Mouse (Mus musculus): Measurements from ENCODE around the gene Dyrk1a.

- TF ChIP-seq POLR2A (IDR thresholded peaks at IDR 0.05; ENCODE audit: insufficient read length, low read depth) (no peak), CEBPB (IDR thresholded peaks at IDR 0.05; ENCODE audit: insufficient read depth, poor library complexity, severe bottlenecking) (no peak), REST (IDR thresholded peaks at IDR 0.05; ENCODE audit: insufficient read depth, insufficient read length) (no peak), MYOD1 (IDR thresholded peaks at IDR 0.05; ENCODE audit: control insufficient read depth in 1 of 3, insufficient read length in 2 of 3, low read depth in 2 of 3) (no peak), E2F4 (IDR thresholded peaks at IDR 0.05; ENCODE audit: insufficient read depth) (no peak), TCF12 (IDR thresholded peaks at IDR 0.05; ENCODE audit: insufficient read depth, poor library complexity, severe bottlenecking) (no peak), USF1 (IDR thresholded peaks at IDR 0.05; ENCODE audit: low read depth) (no peak), POLR2AphosphoS2 (IDR thresholded peaks at IDR 0.05; ENCODE audit: insufficient read length, low read depth) (no peak)
Observed at GRCm38 (mm10) chr16:94602730-94603129, 32.9 kb downstream of the Dyrk1a start.
